Mouse (Mus musculus) MEL (cell line): ENCODE data around the gene Rora. TPM values are rescaled to one million over a fixed set of nuclear protein-coding genes. Genes with fewer than 3 reads are reported as not detected.
"Not testable (repeated sequence)": the region's sequence is repeated elsewhere in the genome, so short reads cannot be mapped to it uniquely, and the experiment has no call there.

Experiments
- DNase-seq: peaks from one replicate; pipeline ENCODE4 v3.0.0; 2011; ENCODE audit warnings: low read depth, low spot score
- H3K27ac ChIP-seq: 2 replicates; pipeline ENCODE4 v1.5.1; 2012; ENCODE audit warnings: low read depth, mild to moderate bottlenecking, control low read depth, low read length, moderate library complexity; ENCODE audit not compliant: control insufficient read depth
- H3K27me3 ChIP-seq, 2 experiments: fragments of 150-350 bp in 1 of 2; sonication (generic) in 1 of 2; 2 replicates each; pipeline ENCODE4 v1.6.1; 2012; ENCODE audit warnings: low read length in 2 of 2, mild to moderate bottlenecking in 2 of 2, improper control_type of control experiment in 1 of 2, moderate library complexity in 1 of 2; ENCODE audit not compliant: insufficient read depth in 2 of 2, control insufficient read depth in 1 of 2
- H3K36me3 ChIP-seq, 2 experiments: 2 replicates each; pipeline ENCODE4 v1.6.1; 2012 to 2014; ENCODE audit warnings: low read length in 2 of 2, improper control_type of control experiment in 1 of 2, inconsistent platforms in 1 of 2, mild to moderate bottlenecking in 1 of 2; ENCODE audit not compliant: insufficient read depth in 2 of 2, control insufficient read depth in 1 of 2
- H3K4me1 ChIP-seq, 2 experiments: fragments of 150-350 bp in 1 of 2; sonication (generic) in 1 of 2; 2 replicates each; pipeline ENCODE4 v1.6.1; 2012; ENCODE audit warnings: low read length in 2 of 2, improper control_type of control experiment in 1 of 2, mild to moderate bottlenecking in 1 of 2; ENCODE audit not compliant: insufficient read depth in 2 of 2, control insufficient read depth in 1 of 2
- H3K4me3 ChIP-seq, 2 experiments: fragments of 150-350 bp in 1 of 2; sonication (generic) in 1 of 2; 2 replicates each; pipeline ENCODE4 v1.5.1; 2012; ENCODE audit warnings: low read depth in 2 of 2, low read length in 2 of 2, mild to moderate bottlenecking in 2 of 2, moderate library complexity in 2 of 2, control low read depth in 1 of 2, improper control_type of control experiment in 1 of 2; ENCODE audit not compliant: control insufficient read depth in 1 of 2, insufficient read depth in 1 of 2
- H3K79me2 ChIP-seq: 2 replicates; pipeline ENCODE4 v1.6.1; 2012; ENCODE audit warnings: mild to moderate bottlenecking, low read length, moderate library complexity; ENCODE audit not compliant: control insufficient read depth, poor library complexity, insufficient read depth
- H3K9ac ChIP-seq: 2 replicates; pipeline ENCODE4 v1.6.1; 2012; ENCODE audit warnings: low read depth, mild to moderate bottlenecking, control low read depth, low read length, moderate library complexity; ENCODE audit not compliant: control insufficient read depth, poor library complexity, severe bottlenecking
- H3K9me3 ChIP-seq: fragments of 150-350 bp; sonication (generic); replicated peaks from 2 replicates; pipeline ENCODE4 v1.6.1; 2012; ENCODE audit warnings: mild to moderate bottlenecking, low read length, improper control_type of control experiment, moderate library complexity; ENCODE audit not compliant: insufficient read depth
- ELF1 ChIP-seq: IDR thresholded peaks from 2 replicates; pipeline ENCODE4 v1.6.1; 2014; ENCODE audit warnings: low read depth, mild to moderate bottlenecking, inconsistent platforms, low read length, improper control_type of control experiment, moderate library complexity
- EP300 ChIP-seq, 2 experiments: IDR thresholded peaks; 2 replicates each; pipeline ENCODE4 v1.6.1; 2011; ENCODE audit warnings: improper control_type of control experiment in 2 of 2, low read length in 2 of 2, low read depth in 1 of 2, mild to moderate bottlenecking in 1 of 2
- GABPA ChIP-seq: IDR thresholded peaks from 2 replicates; pipeline ENCODE4 v1.6.1; 2012; ENCODE audit warnings: low read depth, mild to moderate bottlenecking, inconsistent platforms, low read length, improper control_type of control experiment, moderate library complexity
- MYC ChIP-seq: IDR thresholded peaks from 2 replicates; pipeline ENCODE4 v1.6.1; 2011; ENCODE audit warnings: low read depth, mild to moderate bottlenecking, low read length, improper control_type of control experiment, moderate library complexity
- NRF1 ChIP-seq: IDR thresholded peaks from 2 replicates; pipeline ENCODE4 v1.6.1; 2014; ENCODE audit warnings: low read depth, mild to moderate bottlenecking, inconsistent platforms, low read length, improper control_type of control experiment, moderate library complexity; ENCODE audit not compliant: poor library complexity, insufficient read depth, severe bottlenecking
- POLR2A ChIP-seq, 2 experiments: IDR thresholded peaks; 2 replicates each; pipeline ENCODE4 v1.6.1; 2011 to 2012; ENCODE audit warnings: low read length in 2 of 2, mild to moderate bottlenecking in 2 of 2, control low read depth in 1 of 2, improper control_type of control experiment in 1 of 2, low read depth in 1 of 2, moderate library complexity in 1 of 2; ENCODE audit not compliant: control insufficient read depth in 1 of 2, insufficient read depth in 1 of 2, poor library complexity in 1 of 2
- RAD21 ChIP-seq: IDR thresholded peaks from 2 replicates; pipeline ENCODE4 v1.6.1; 2011; ENCODE audit warnings: mild to moderate bottlenecking, low read depth, low read length, improper control_type of control experiment
- SIN3A ChIP-seq: IDR thresholded peaks from 2 replicates; pipeline ENCODE4 v1.6.1; 2012; ENCODE audit warnings: low read length, improper control_type of control experiment, inconsistent platforms
- TCF12 ChIP-seq: IDR thresholded peaks from 2 replicates; pipeline ENCODE4 v1.6.1; 2014; ENCODE audit warnings: low read depth, mild to moderate bottlenecking, inconsistent platforms, low read length, improper control_type of control experiment, moderate library complexity
- USF1 ChIP-seq: IDR thresholded peaks from 2 replicates; pipeline ENCODE4 v1.6.1; 2014; ENCODE audit warnings: low read depth, mild to moderate bottlenecking, inconsistent platforms, low read length, improper control_type of control experiment, moderate library complexity
- ZC3H11A ChIP-seq: IDR thresholded peaks from 2 replicates; pipeline ENCODE4 v1.6.1; 2012; ENCODE audit warnings: low read depth, mild to moderate bottlenecking, inconsistent platforms, low read length, improper control_type of control experiment
- polyA plus RNA-seq, 2 experiments: library from polyadenylated mRNA; stranded (reverse) in 1 of 2; unstranded in 1 of 2; fragments of >175 nt in 1 of 2; fragments of >200 nt in 1 of 2; gene quantifications; 2 replicates each; pipeline versions ENCODE4 v1.2.1 to v1.2.4; 2012; ENCODE audit warnings: low replicate concordance in 2 of 2, low read depth in 1 of 2; ENCODE audit not compliant: insufficient read length in 2 of 2, insufficient read depth in 1 of 2, missing spikeins in 1 of 2
- total RNA-seq: library from RNA; depleted of rRNA; stranded (reverse); fragments of 300-350 nt; gene quantifications from 2 replicates; pipeline ENCODE4 v1.2.3, GENCODE M21; 2012

Rora gene
- total and polyA plus RNA-seq, 3 experiments: not detected

GRCm38 (mm10) chr9:69090749-69091270, 437.2 kb downstream of the Rora start:
- H3K36me3 ChIP-seq: no peaks in the 10 kb centered on the region
- H3K4me1 ChIP-seq: no peaks in the 10 kb centered on the region
- no peak overlapping the region for H3K4me3 ChIP-seq
- no peaks in the 10 kb centered on the region for H3K79me2 ChIP-seq
- TF ChIP-seq NRF1: no peak
- TF ChIP-seq RAD21: no peak
- TF ChIP-seq SIN3A: no peak
- TF ChIP-seq ELF1: no peak
- no peak for TF ChIP-seq GABPA
- no peak for TF ChIP-seq POLR2A (IDR thresholded peaks at IDR 0.05; ENCODE audit: control insufficient read depth in 1 of 2, insufficient read depth in 1 of 2, low read depth in 1 of 2, low read length in 2 of 2, poor library complexity in 1 of 2)
- H3K27ac ChIP-seq: no peak overlapping the region
- H3K27me3 ChIP-seq: no peaks in the 10 kb centered on the region
- no peak for DNase-seq
- H3K9ac ChIP-seq: no peak overlapping the region
- H3K9me3 ChIP-seq: no peaks in the 10 kb centered on the region

DNA sequence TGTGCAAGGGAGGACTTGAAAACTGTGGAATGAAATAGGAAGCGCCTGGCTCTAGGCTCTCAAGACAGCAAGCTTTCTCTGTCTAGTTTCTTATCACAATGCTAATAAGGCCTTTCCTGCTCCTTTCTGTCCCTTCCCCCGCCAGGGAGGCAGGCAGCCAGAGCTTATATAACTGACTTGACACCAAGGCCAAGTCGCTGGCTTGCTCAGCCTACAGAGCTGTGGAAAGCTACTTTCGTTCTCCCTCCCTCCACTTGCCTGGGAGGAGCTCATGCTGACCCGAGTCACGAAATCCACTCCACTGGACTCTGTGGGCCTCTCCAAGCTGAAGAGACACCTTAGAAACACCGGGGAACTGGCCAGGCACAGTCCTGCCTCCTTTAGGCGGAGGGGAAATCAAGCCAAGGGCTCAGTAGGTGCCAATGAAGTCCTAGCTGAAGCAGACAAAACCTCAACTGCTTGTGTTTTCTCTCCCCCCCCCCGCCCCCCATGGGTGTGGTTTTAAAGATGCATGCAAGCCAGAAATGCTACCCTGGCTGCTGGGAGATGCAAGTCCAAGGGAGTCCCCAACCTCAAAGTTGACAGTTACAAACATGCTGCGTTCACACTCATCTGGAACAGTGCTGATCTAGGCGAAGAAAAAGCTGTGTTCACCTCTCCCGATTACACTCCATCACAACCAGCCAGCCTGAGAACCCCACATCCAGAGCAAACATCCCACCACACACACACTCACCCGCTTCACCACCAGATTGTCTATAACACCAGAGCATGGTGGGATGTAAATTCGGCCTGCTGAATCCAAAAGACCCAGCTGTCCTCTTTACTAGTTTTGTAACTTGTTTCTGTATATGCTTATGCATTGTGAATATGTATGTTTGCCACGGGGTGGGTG, 438.8 kb downstream of the Rora start:
- DNase-seq: no peak
- Histone ChIP-seq H3K9me3 (no peaks in the 10 kb centered on the region), H3K27ac (no peak overlapping the region)

DNA sequence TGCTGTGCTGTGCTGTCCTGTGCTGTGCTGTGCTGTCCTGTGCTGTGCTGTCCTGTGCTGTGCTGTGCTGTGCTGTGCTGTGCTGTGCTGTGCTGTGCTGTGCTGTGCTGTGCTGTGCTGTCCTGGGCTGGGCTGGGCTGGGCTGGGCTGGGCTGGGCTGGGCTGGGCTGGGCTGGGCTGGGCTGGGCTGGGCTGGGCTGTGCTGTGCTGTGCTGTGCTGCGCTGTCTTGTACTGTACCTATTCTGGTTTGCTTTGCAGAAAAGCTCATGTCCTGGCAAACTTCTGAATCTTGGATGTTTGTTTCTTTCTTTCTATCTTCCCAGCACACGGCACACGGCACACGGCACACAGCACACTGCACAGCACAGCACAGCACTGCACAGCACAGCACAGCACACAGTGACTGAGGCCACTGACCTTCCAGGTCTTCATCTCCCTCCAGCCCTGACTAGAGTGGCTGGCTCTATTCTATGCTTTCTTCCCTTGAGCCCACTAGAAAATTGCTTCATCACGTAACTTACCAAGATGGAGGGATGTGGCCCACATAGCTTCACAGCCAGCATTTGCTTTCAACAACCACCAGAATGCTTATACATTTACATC, 446.7 kb downstream of the Rora start:
- H3K27me3 ChIP-seq, H3K4me1 ChIP-seq, H3K4me3 ChIP-seq, DNase-seq, H3K27ac ChIP-seq, H3K9ac ChIP-seq, H3K79me2 ChIP-seq, H3K36me3 ChIP-seq, H3K9me3 ChIP-seq: not testable (repeated sequence)

More for the DNA sequence above, 438.8 kb downstream of the Rora start:
- no peaks in the 10 kb centered on the region for H3K36me3 ChIP-seq
- TF ChIP-seq TCF12 (no peak), GABPA (no peak), ELF1 (no peak), ZC3H11A (no peak), USF1 (no peak), EP300 (IDR thresholded peaks at IDR 0.05; ENCODE audit: low read depth in 1 of 2, low read length in 2 of 2) (no peak), MYC (no peak)
- H3K4me3 ChIP-seq: no peak overlapping the region
- H3K79me2 ChIP-seq: no peaks in the 10 kb centered on the region
- H3K27me3 ChIP-seq: no peaks in the 10 kb centered on the region
- H3K4me1 ChIP-seq: no peaks in the 10 kb centered on the region
- H3K9ac ChIP-seq: no peak overlapping the region
